Mouse (Mus musculus) right cerebral cortex, adult 2 months (tissue): ENCODE results near the gene H1f0.

Experiments used
- DNase-seq, 2 experiments: peaks; one replicate each; pipeline ENCODE4 v3.0.0; 2021 to 2022; ENCODE audit warnings: low spot score in 2 of 2

Gene H1f0

DNA sequence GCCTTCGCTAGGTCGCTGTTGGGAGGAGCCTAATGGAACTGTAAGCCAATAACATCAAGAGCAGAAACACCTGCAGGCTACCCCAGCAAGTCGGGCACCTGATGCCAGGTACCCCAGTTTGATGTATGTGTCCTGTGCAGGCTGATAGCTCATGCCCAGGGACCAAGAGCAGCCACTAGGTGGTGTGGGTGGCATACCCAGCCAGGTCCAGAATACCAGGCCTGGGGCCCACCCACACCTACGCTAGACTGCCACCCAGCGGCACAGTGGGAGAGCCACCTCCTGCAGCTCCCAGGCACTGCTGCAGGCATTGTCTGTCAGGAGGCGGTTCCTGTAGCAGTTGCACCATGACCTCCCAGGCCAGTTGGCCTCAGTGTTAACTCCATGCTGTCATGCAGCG, 10.6 kb downstream of the H1f0 start:
- peak in 1 of 2 experiments; percentile 51 for DNase-seq

DNA sequence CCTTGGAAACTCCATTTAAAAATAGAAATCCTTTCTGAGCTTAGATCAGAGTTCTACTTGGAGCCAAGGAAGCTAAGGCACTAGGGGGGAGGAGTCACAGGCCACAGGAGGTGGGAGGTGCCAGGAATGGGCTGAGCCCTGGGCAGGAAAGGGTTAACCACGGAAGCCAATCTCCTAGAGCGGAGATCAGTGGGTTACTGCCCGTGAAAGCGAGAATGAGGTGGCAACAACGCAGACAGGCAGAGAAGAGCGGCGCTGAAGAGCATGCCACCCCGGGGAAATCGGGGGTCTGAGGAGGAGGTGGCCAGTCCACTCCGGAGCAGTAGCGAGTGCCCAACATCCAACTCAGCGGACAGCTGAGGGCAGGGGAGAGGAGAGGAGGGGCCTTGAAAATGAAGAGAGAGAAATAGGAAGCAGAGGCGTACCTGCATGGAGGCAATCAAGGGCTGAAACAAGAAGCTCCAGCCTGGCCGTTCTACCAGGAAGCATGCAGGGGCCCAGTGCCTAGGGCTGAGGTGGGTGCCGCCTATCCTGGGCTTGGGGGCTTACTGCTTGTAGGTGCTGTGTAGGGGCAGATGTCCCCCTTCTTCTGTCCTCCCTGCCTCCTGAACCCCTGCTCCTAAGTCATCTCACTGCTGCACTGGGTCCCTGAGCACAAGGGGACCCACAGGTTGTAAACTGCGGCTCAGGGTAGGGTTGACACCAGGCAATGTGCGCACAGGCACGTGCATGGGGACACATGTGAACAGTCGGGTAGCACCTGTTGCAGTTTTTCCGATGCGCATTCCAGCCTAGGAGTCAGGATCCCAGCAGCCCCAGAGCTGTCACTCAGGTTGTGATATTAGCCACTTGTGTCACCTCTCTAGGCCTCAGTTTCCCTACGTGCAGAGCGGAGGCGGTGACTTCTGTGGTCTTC, 12.5 kb downstream of the H1f0 start:
- DNase-seq, result no peak

DNA sequence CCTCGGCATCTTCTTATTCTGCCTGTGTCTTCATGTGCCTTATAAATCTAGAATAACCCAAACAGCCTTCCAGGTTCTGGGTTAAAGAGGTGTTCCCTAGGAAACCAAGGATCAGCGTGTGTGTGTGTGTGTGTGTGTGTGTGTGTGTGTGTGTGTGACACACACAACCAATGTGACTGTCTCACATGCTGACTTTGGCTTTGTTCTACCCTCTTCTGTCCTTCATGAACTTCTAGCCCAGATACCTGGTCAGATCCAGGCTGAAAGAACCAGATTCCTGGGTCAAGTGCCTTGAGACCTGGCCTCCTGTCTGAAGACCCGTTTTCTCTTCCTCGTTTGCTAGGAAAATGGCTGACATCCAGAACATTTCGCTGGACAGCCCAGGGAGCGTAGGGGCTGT, 13.3 kb downstream of the H1f0 start, which contains the start of gene Galr3:
Gene Galr3, plus strand, starts transcription at position 301 of the 400 bp plus-strand sequence.
- DNase-seq, result no peak

DNA sequence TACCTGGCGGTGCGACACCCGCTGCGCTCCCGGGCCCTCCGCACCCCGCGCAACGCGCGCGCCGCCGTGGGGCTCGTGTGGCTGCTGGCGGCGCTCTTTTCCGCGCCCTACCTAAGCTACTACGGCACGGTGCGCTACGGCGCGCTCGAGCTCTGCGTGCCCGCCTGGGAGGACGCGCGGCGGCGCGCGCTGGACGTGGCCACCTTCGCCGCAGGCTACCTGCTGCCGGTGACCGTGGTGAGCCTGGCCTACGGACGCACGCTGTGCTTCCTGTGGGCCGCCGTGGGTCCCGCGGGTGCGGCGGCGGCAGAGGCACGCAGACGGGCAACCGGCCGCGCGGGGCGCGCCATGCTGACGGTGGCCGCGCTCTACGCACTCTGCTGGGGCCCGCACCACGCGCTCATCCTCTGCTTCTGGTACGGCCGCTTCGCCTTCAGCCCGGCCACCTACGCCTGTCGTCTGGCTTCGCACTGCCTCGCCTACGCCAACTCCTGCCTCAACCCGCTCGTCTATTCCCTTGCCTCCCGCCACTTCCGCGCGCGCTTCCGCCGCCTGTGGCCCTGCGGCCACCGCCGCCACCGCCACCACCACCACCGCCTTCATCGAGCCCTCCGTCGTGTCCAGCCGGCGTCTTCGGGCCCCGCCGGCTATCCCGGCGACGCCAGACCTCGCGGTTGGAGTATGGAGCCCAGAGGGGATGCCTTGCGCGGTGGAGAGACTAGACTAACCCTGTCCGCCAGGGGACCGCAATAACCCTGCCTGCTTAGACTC, 14.7 kb downstream of the H1f0 start:
- DNase-seq, result peak in 1 of 2 experiments; percentile 53

DNA sequence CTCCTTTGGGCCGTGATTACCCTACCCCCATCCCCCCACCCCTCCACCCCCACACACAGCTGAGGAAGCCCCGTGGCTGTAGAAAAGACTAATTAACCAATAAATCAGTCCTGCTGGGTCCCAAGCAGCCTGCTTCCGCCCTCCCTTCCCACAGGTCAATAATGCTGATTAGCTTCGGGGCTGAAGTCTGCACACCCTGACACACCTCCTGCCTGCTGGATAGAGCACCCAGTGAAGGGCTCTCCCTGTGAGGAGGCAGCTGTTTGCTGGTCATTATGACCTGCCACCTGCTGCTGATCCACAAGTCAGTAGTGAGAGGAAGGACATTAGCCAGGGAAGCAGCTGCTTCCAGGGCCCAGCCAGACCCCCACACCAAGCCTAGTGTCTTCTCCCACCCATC, 16.6 kb downstream of the H1f0 start:
- DNase-seq, result no peak

DNA sequence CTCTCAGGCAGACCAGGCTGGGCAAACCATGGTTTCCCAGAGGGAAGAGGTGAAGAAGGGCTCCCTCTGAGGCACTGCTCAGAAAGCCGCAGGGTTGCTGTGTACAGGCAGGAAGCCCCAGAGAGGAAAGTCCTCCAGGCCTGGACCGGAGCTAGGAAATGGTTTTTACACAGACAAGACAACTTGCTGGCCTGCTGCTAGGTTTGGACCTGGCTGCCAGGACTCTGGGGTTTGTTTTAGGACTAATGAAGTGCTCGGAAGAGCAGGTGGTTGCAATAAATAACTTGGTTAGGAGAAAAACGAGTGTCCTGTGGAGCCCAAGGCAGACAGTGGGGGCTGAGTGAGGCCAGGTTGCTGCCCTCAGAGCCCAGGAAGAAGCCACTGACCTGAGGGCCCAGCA, 19.9 kb downstream of the H1f0 start:
- no peak for DNase-seq

DNA sequence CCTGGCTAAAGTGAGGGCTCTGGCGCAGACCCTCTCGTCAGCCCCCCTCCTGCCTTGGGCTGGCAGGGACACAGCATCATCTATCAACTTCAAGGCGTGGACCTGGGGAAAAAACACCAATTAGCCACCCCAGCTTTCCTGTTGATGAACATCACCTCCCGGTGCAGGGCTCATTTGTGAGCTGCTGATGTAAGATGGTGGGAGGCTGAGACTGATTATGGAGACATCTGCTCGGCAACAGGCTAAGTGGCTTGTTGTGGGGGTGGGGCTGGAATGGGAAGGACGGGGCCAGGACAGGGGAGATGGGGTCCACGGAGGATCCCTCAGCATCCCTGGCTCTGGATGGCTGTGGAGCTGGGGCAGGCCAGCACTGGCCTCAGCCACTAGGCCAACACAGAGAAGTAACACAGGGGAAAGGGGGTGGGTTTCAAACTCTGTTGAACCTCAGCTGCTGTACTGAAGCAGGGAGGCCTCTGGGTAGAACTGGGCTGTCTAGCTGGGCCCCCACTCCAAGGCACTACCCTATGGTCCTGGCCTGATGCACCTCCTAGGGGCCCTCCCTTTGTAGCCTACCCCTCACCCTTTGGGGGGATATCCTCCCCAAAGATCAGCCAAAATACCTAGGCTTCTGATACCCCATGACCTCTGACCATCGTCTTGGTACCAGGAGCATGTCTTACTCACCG, 22.1 kb downstream of the H1f0 start:
- no peak for DNase-seq

DNA sequence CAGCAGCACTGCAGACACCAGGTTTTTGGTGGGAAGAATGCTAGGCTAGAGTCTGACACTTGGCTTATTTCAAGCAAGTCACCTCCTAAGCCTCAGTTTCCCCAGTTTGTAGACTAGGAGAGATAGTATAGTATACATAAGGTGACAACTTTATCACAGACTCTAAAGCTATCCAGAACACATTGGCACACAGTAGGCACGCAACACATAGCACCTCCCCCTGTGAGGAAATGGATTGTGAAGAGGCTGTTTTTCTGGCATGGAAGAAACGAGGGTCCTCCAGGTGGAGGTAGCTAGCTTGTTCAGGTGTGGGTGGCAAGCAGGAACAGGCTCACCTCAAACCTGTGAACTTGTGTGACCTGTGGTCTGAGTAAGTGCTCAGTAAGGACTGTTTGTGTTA, 22.7 kb downstream of the H1f0 start:
- no peak for DNase-seq

DNA sequence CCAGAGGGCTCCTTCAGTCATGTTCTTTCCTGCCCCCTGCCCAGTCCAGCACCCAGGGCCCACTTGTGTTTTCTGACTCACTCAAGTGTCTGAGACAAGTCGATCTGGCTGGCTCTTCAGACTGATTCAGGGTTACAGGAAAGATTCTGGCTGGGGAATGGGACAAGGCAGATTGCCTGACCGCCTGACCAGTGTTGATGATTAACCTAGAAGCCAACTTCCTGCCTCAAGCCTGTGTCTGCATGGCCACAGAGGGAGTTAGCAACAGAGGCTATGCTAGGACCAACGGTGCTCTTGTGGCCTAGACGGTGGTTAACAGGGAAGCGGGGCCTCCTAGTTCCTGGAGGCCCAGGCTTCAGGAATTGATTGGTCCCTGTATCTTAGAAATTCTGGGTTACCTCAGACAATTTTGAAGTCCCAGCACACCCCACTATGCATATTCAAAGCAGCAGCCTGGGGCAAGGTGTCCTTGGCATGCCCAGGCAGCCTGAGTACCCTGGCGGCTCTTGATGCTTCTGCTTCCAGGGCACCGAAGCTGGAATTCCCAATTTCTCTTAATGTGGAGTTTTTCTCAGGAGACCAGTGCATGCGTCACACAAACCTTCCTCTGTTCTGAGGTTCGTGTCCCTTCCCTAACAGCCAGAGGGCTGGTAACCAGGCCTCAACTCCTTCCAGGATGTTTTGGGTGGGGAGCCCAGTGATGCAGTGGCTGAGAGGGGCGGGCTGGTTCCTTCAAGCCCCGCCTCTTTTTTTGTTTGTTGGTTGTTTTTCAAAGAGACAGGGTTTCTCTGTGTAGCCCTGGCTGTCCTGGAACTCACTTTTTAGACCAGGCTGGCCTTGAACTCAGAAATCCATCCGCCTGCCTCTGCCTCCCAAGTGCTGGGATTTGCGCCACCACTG, 23.5 kb downstream of the H1f0 start:
- no peak for DNase-seq

DNA sequence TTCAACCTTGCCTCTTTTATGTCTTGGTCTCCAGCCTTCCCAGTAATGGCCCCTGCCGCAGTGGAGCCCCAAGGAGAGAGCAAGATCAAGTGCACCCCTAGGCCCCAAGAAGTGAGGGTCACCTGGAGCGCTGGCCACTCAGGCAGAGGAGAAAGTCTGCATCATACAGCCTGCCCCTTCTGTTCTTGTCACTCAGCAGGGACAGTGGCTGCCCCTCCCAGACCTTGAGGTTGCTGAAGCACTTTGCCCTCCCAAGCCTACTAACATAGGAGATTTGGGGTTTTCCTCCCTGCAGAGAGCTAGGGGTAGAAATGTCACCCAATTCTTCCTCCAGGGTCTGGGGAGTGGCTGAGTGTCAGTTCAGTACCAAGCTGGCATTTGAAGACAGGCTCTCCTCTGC, 24.1 kb downstream of the H1f0 start:
- no peak for DNase-seq

DNA sequence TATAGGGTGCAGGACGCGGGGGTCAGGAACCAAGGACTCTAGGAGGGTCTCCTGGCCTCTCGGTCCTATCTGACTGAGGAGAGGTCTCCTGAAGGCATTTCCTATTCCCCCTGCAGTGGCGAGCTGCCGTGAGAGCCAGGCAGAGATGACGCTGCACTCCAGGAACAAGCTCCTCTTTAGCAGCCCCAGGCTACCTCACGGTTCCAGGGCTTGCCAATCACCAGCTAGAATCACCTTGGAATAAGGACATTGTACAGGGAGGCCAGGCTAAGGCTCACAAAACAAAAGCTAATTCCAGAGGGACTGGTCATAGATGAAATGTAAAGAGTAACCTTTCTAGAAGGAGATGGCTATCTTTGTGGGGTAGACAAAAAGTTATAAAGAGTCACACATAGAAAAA, 28.4 kb downstream of the H1f0 start:
- no peak for DNase-seq

DNA sequence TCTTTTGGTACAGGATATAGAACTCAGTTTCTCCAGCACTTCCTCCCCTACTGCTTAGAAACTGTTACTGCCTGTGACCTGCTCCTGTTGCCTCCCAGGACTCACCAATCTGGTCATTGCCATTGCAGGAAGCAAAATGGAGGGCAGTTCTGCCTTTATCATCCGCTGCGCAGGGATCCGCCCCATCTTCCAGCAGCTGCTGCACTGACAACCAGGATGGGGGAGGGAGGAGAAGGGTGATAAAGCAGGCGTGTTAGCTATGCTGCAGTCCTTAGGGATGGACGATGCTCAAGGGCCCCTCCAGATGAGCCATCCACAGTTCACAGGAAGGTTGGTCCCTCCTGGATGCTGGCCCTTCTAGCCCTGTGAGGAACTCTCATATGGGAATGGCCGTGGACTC, 29.6 kb downstream of the H1f0 start:
- no peak for DNase-seq

DNA sequence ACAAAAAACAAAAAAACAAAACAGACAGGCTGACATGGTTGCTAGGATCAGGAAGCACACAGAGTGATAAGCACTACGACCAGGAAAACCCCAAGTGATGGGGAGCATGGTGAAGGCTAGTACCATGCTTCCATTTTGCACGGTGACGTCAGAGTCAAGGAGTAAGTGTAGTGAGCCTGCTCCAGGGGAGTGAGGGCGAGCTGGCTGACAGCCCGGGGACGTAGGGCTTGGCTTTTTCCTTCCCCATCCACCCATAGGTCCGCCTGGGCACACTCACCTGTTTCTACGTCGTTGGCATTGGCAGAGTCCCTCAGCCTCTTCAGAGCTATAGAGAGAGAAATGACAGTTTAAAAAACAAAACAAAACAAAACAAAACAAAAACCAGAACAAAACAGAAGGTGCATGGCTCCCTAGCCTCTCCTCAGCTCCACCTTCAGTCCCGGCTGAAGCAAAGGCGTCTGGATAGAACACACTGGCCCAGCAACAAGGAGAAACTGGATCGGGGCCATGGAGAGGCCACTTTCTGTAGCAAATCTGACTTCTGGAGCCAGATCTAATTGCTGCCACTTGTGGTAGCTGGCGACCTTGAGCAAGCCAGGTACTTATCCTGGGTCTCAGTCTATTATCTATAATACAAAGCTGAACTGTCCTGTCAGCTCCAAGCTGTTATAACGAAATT, 32.8 kb downstream of the H1f0 start:
- DNase-seq, result no peak

DNA sequence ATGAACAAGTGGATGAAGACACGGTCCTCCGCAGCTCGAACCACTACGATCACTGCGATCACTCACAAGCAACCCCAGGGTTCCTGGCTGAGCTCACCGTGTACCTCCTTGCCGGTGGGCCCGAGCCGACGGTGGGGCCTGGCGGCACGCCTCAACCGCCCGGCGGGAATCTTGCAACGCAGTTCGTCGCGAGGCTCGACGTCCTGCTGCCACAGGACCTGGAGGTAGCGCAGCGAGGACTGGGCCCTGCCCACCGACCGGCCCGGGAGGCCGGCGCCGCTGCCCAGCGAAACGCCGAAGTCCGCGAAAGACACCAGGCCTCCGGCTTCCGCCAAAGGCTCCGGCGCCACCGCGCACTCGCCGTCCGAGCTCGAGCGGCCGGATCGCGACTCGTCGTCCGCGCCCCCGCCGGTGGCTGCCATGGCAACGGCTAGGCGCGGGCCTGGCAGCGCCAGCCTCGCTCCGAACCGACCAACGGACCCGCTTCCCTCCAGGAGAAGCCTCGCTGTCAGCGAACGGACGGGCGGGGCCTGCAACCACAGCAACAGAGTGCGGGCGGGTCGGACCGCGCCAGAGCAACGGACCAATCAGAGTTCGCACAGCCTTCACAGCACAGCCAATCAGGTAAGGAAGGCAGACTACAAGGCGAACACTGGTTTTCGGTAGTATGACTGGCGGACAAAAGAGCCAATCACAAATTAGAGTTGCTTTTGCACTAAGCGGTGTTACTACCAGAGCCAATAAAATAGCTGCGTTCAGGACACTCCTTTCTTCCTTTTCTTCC, 34.3 kb downstream of the H1f0 start, which contains the start of gene Ankrd54:
Gene Ankrd54, minus strand, starts transcription at position 518 of the 784 bp plus-strand sequence.
- DNase-seq, result peak; percentile 98

DNA sequence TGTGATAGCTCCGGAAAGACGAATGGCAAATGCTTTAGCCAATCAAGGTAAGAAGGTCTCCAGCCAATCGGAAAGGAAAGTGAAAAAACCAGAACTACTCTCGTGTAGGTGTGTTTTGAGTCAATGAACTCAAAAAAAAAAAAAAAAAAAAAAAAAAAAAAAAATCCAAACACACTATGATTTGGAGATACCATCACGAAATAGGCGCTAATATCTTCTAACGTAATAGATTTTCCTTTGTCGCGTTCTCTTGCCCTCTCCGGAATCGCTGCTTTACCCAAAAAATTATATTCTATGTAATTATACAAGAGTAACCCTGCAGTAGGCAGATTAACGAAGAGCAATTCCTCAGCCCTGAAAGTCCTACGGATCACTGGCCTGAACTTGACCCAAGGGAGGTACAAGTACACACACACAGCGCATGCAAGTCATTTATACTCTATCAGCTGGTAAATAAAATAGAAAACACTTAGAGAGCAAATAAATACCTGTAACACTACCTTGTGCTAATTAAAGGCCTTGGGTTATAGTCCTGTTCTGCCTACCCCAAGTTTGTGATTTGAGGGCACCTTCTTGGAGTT, 35.0 kb downstream of the H1f0 start:
- DNase-seq, result no peak

DNA sequence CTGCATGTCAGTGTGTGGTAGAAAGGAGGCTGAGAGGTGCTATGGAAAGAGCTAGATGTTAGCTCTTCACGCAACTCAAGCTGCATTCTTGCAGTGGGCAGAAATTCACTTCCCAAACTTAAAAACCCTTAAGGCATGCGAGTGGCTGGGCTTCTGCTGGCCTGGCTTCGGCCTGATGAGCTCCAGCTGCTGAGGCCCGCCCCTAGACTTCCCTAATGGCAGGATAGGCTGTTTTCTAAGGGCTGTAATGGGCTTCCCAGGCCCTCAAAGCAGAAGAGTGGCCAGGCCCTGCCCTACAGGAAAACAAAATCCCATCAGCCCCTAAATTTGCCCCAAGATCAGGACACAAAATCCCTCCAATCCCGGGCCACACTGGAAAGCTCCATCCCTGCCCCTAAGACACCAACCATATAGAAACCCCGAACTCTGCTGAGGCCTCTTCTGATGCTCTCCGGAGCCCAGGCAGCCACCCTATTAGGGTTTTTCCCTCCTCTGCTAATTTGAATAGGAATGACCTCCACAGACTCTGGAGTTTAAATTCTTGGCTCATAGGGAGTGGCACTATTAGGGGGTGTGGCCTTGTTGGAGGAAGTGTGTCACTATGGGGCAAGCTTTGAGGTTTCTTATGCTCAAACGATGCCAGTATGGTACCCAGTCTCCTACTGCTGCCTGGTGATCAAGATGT, 37.0 kb downstream of the H1f0 start:
- DNase-seq, result no peak

DNA sequence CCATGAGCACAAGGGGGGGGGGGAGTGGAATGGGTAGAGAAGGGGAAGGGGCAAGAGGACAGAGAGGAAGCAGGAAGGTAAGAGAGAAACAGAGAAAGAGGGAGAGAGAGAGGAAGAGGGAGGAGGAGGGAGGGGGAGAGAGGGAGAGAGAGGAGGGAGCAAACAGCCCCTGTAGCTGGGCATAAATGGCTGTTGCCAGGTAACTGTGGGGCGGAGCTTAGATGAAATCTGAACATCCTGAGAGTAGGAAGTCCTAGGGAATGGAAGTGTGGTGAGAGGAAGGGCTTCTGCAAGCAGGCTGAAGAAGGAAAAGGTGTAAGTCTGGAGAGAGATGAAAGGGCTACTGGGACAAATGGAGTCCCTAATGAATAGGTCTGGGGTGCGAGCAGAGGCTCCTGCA, 38.0 kb downstream of the H1f0 start:
- DNase-seq, result no peak

DNA sequence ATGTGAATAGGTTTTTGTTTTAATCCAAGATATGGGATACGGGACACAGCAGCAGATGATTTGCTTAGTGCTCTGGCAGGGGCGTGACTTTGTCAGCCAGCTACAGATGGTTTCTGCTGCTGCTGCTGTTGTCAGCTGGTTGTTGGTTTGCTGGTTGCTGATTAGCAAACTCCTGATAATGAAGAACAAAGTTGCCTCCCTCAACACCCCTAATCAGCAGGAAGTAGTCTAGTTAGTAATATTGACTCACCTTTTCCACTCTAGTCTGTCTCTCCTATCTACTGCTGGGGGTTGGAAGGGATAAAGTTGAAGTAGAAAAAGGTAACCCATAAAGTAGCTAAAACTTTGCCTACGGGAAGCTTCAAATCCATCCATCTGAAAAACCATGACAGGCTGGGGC, 39.4 kb downstream of the H1f0 start:
- DNase-seq, result no peak

DNA sequence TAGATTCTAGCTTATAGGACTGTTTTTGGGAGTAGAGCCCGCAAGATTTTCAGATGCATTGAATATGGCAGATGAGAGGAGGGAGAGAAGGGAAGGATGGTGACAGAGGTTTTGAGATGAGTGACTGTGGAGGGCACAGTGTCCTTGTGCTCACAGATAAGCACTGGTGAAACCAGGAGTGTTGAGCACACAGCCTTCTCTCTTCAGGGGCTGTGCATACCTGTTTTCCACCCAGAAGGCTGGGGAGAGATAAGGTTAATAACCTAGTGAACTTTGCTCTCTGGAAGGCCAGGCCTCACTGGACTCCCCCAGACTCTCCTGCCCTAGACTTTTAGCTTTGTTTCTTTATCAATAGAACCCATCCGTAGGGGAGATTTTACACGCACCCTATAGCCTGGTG, 40.2 kb downstream of the H1f0 start:
- no peak for DNase-seq
